Mouse (Mus musculus) heart, embryonic 11.5 days (tissue): Measurements from ENCODE around the gene Gjc3. TPM values are rescaled to one million over a fixed set of nuclear protein-coding genes. Genes with fewer than 3 reads are reported as not detected.
"Not testable (repeated sequence)": the region's sequence is repeated elsewhere in the genome, so short reads cannot be mapped to it uniquely, and the experiment has no call there.

Experiments used
- ATAC-seq: fragments of 200-750 bp; cut with Nextera tagmentation; replicated peaks from 2 replicates; pipeline ENCODE4 v1.8.0; 2017; ENCODE audit warnings: moderate library complexity; ENCODE audit not compliant: insufficient number of reproducible peaks, low FRiP score, low TSS enrichment
- H3K27ac ChIP-seq: fragments of 300-500 bp; sonication (generic); 2 replicates; pipeline ENCODE4 v1.5.1; 2014; ENCODE audit warnings: mild to moderate bottlenecking, low read depth, low read length
- H3K27me3 ChIP-seq: fragments of 300-500 bp; sonication (generic); 2 replicates; pipeline ENCODE4 v1.6.1; 2014; ENCODE audit warnings: mild to moderate bottlenecking, low read length, mixed read lengths; ENCODE audit not compliant: control insufficient read depth, insufficient read depth
- H3K36me3 ChIP-seq: fragments of 300-500 bp; sonication (generic); 2 replicates; pipeline ENCODE4 v1.6.1; 2014; ENCODE audit warnings: mild to moderate bottlenecking, low read length, moderate library complexity, mixed read lengths; ENCODE audit not compliant: control insufficient read depth, insufficient read depth
- H3K4me1 ChIP-seq: fragments of 300-500 bp; sonication (generic); 2 replicates; pipeline ENCODE4 v1.6.1; 2014; ENCODE audit warnings: low read length; ENCODE audit not compliant: control insufficient read depth, insufficient read depth
- H3K4me2 ChIP-seq: fragments of 300-500 bp; sonication (generic); 2 replicates; pipeline ENCODE4 v1.6.1; 2014; ENCODE audit warnings: mild to moderate bottlenecking, moderate library complexity
- H3K4me3 ChIP-seq: fragments of 300-500 bp; sonication (generic); 2 replicates; pipeline ENCODE4 v1.5.1; 2014; ENCODE audit warnings: low read depth, low read length
- H3K9ac ChIP-seq: fragments of 300-500 bp; sonication (generic); 2 replicates; pipeline ENCODE4 v1.6.1; 2014; ENCODE audit warnings: mild to moderate bottlenecking, low read depth, low read length, moderate library complexity
- H3K9me3 ChIP-seq: fragments of 300-500 bp; sonication (generic); replicated peaks from 2 replicates; pipeline ENCODE4 v1.6.1; 2016; ENCODE audit warnings: low read length; ENCODE audit not compliant: control insufficient read depth
- WGBS: fragments of 180-500 bp; shearing (Covaris S2); extraction: QIAGEN DNeasy Blood & Tissue Kit; methylation state at CpG from one replicate; pipeline ENCODE4 v1.1.7; 2014; ENCODE audit not compliant: insufficient replicate concordance; 5-methylcytosine and 5-hydroxymethylcytosine counted together
- polyA plus RNA-seq: library from polyadenylated mRNA; unstranded; fragments of >200 nt; fragmentation: Nextera tagmentation; extraction: Ambion mirVana; gene quantifications from 2 replicates; pipeline ENCODE4 v1.2.1, GENCODE M21; 2014

Gjc3 gene
- polyA plus RNA-seq, 1 experiment from 2014 or later: not detected

DNA sequence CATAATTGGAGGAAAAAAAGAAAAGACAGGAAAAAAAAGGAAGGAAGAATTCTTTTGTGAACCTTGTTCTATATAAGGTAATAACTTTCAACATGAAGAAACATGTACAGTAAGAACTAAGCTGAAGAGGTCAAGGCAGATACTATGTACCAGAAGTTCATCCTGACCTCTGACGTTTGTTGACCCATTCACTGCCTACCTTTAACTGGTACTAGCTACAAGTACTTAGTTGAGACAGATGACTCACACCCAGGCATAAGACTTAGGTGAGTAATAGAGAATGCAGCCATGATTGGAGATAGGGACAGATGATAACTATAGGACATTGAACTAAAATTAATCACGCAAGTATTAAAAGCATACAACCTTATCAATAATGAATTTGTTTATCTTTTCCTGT is 26.4 kb downstream of the Gjc3 start:
- no peaks in the 10 kb centered on the region for H3K4me1 ChIP-seq
- 89% methylated on average over 2 of the region's 2 CpGs for WGBS
- no peaks in the 10 kb centered on the region for H3K36me3 ChIP-seq
- H3K4me3 ChIP-seq: no peak overlapping the region
- H3K27ac ChIP-seq: no peak overlapping the region
- no peaks in the 10 kb centered on the region for H3K9me3 ChIP-seq
- no peak overlapping the region for H3K9ac ChIP-seq
- no peak for ATAC-seq
- no peak overlapping the region for H3K4me2 ChIP-seq
- no peaks in the 10 kb centered on the region for H3K27me3 ChIP-seq

DNA sequence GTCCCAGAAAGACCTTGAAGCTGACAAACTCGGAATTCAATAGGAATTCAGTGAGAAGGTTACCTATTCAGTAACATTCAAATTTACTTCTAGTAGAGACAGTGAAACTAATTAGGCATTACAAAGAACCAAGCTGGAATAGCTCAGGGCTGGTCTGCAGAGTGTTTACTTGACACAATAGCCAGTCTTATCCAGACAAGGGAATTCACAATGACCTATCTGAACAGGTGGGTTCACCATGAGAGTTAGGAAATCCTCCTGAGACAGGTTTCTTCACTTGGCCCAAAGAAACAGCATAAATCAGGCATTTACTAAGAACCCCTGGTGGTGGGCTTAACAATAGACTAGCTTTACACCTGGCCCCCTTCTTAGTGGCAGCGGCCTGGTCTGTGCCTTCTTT is 29.0 kb downstream of the Gjc3 start:
- not testable (repeated sequence) for H3K27ac ChIP-seq, H3K4me3 ChIP-seq, H3K4me2 ChIP-seq, H3K4me1 ChIP-seq, H3K9me3 ChIP-seq, H3K36me3 ChIP-seq, H3K27me3 ChIP-seq, H3K9ac ChIP-seq, ATAC-seq
- WGBS: 66% methylated on average over 2 of the region's 2 CpGs

DNA sequence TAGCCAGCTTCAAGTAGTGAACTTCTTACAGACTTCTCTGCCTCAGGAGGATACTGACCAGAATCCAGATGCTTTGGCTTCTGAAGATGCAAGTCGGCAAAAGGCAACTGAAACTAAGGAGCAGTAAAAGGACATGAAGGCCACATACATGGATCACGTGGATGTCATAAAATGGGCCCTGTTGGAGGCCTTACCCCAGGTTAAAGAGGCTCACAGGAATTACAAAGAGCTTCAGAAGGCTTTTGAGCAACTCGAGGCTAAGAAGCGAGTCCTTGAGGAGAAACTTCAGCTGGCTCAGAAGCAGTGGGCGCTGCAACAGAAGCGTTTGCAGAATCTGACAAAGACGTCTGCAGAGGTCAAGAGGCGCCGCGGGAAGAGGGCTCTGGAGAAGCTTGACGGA is 34.5 kb downstream of the Gjc3 start:
- WGBS: 75% methylated on average over 11 of the region's 11 CpGs
- no peak overlapping the region for H3K9ac ChIP-seq

GRCm38 (mm10) chr5:137922171-137922570 is 40.7 kb downstream of the Gjc3 start:
- H3K9ac ChIP-seq: no peak overlapping the region
- no peaks in the 10 kb centered on the region for H3K36me3 ChIP-seq
- H3K4me1 ChIP-seq: no peaks in the 10 kb centered on the region
- H3K4me2 ChIP-seq: no peak overlapping the region
- no peaks in the 10 kb centered on the region for H3K9me3 ChIP-seq
- no peak for ATAC-seq
- H3K27ac ChIP-seq: no peak overlapping the region
- H3K4me3 ChIP-seq: no peak overlapping the region
- H3K27me3 ChIP-seq: no peaks in the 10 kb centered on the region

More for the DNA sequence above, 34.5 kb downstream of the Gjc3 start:
- Histone ChIP-seq H3K4me3 (no peak overlapping the region), H3K4me2 (no peak overlapping the region), H3K36me3 (no peaks in the 10 kb centered on the region), H3K4me1 (no peaks in the 10 kb centered on the region), H3K27me3 (no peaks in the 10 kb centered on the region), H3K9me3 (no peaks in the 10 kb centered on the region), H3K27ac (no peak overlapping the region)
- no peak for ATAC-seq

- H3K36me3 ChIP-seq: no peaks in the 10 kb centered on the region
- no peaks in the 10 kb centered on the region for H3K9me3 ChIP-seq
- H3K27me3 ChIP-seq: no peaks in the 10 kb centered on the region
- H3K4me2 ChIP-seq: no peak within 1 kb of the TSS
- H3K9ac ChIP-seq: no peak within 1 kb of the TSS
- ATAC-seq: no peak
- no peak within 1 kb of the TSS for H3K4me3 ChIP-seq
- no peaks in the 10 kb centered on the region for H3K4me1 ChIP-seq
- no peak within 1 kb of the TSS for H3K27ac ChIP-seq
- WGBS: 52% methylated on average over 2 of the region's 2 CpGs
Measured at GRCm38 (mm10) chr5:137921532-137921931, 41.4 kb downstream of the Gjc3 start, which contains the start of gene Cyp3a13. Cyp3a13 (minus strand) TSS chr5:137921619.

- H3K36me3 ChIP-seq: no peaks in the 10 kb centered on the region
- H3K4me1 ChIP-seq: no peaks in the 10 kb centered on the region
- no peaks in the 10 kb centered on the region for H3K27me3 ChIP-seq
- no peak overlapping the region for H3K9ac ChIP-seq
- H3K9me3 ChIP-seq: no peaks in the 10 kb centered on the region
- no peak overlapping the region for H3K4me2 ChIP-seq
- no peak overlapping the region for H3K27ac ChIP-seq
- ATAC-seq: no peak
- 70% methylated on average over 6 of the region's 6 CpGs for WGBS
- no peak overlapping the region for H3K4me3 ChIP-seq
Measured at GRCm38 (mm10) chr5:137915550-137915949, 47.3 kb downstream of the Gjc3 start.

- Histone ChIP-seq H3K27me3 (no peaks in the 10 kb centered on the region), H3K36me3 (no peaks in the 10 kb centered on the region), H3K4me1 (no peaks in the 10 kb centered on the region), H3K4me2 (no peak overlapping the region), H3K9me3 (no peaks in the 10 kb centered on the region), H3K27ac (no peak overlapping the region), H3K9ac (no peak overlapping the region), H3K4me3 (no peak overlapping the region)
- no peak for ATAC-seq
Measured at GRCm38 (mm10) chr5:137914508-137914907, 48.4 kb downstream of the Gjc3 start.

DNA sequence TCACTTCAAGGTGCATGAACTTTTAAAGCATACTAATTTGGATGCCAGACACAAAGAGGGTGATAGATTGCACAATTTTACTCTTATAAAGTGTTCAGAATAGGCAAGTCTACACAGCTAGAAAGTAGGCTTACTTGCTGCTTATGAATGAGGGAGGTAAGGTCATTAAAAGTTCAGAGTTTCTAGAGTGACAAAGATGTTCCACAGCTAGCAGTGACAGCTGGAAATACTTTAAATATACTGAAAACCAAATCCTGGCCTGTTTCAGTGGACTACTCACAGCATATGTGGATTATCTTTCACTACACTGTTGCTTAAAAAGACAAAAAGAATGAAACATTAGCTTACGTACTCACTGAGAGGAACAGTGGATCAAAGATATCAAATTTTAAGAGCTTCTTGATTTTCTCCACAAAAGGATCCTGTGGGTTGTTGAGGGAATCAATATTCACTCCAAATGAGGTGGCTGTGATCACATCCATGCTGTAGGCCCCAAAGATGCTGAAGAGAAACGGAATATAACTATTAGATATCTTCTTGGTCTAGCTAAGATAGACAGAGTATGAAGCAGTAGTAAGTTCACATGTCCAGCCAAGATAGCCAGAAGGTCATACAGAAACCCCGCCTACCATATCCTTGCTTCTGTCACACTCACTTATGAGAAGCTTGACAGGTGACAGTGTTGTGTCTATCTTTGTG is 53.2 kb downstream of the Gjc3 start:
- Histone ChIP-seq H3K36me3 (no peaks in the 10 kb centered on the region), H3K4me2 (no peak overlapping the region), H3K4me1 (no peaks in the 10 kb centered on the region), H3K27me3 (no peaks in the 10 kb centered on the region), H3K27ac (no peak overlapping the region), H3K9ac (no peak overlapping the region), H3K9me3 (no peaks in the 10 kb centered on the region), H3K4me3 (no peak overlapping the region)
- 70% methylated on average over 3 of the region's 3 CpGs for WGBS
- no peak for ATAC-seq
